Mouse (Mus musculus): ENCODE measurements around the gene Celf5. TPM values are rescaled to one million over a fixed set of nuclear protein-coding genes. Genes with fewer than 3 reads are reported as not detected.
"Not testable (repeated sequence)": the region's sequence is repeated elsewhere in the genome, so short reads cannot be mapped to it uniquely, and the experiment has no call there.

Gene Celf5
- polyA plus RNA-seq, 1 experiment from 2014 or later = 62.5 TPM

DNA sequence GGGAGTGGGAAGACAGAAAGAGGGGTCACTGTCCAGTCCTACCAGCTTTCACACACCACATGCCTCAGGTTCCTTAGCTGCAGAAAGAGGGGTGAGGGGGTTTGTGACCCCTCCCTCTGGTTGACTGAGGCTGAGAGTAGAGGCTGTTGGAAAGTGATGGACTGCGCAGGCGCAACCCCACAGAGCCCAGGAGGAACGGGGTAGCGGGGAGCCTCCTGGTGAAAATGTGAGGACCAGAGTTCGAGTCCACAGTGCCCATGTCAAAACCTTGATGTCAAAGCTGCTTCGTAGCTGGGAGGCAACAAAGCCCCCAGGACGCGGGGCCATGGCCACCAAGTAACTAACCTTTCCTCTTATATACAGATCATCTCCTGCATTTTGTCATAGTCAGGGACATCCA is 24.9 kb downstream of the Celf5 start:
- Histone ChIP-seq H3K4me1 (0 out of 2 replicates have a peak, but pooled peaks cover 4% of the 10 kb centered on the region), H3K36me3 (peaks cover 3% of the 10 kb centered on the region; the same call in 1 of the 2 replicates), H3K9me3 (replicated peaks) (no peaks in the 10 kb centered on the region), H3K4me2 (no peak overlapping the region), H3K4me3 (replicated peaks) (no peak overlapping the region), H3K27ac (replicated peaks) (no peak overlapping the region), H3K9ac (replicated peaks) (no peak overlapping the region), H3K27me3 (replicated peaks) (peaks cover 78% of the 10 kb centered on the region)
- ATAC-seq (ENCODE audit: low FRiP score) = no peak
- 88% methylated on average over 8 of the region's 8 CpGs for WGBS

DNA sequence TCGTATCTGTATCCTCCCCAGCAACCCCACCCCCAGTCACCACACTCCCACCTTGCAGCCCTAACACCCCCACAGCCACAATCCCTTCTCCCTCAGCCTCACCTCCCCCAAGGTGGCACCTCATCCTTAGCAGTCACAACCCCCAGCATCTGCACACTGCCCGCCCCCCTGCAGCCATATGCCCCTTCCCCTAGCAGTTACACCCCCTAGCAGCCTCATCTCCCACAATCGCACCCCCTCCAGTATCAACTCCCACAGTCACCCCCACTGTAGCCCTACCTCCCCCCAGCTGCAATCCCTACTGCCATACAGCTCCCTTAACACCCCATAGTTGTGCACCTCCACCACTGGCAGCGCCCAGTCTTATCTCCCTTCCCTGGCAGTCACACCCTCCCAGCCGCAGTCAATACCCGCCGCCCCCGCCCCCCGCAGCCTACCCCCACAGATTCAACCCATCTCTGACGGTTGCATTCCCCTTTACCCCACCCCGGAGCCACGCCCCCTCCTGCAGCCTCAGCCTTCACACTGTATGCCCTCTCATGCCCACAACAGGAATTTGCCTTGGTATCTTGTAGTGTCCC is 25.4 kb downstream of the Celf5 start:
- no peak overlapping the region for H3K4me2 ChIP-seq
- H3K9me3 ChIP-seq (replicated peaks) = no peaks in the 10 kb centered on the region
- peaks cover 8% of the 10 kb centered on the region; the same call in 1 of the 2 replicates for H3K4me1 ChIP-seq
- peaks cover 3% of the 10 kb centered on the region; the same call in 1 of the 2 replicates for H3K36me3 ChIP-seq
- 57% methylated on average over 12 of the region's 12 CpGs for WGBS
- no peak overlapping the region for H3K27ac ChIP-seq (replicated peaks)
- H3K27me3 ChIP-seq (replicated peaks) = peaks cover 78% of the 10 kb centered on the region
- H3K9ac ChIP-seq (replicated peaks) = no peak overlapping the region
- ATAC-seq (ENCODE audit: low FRiP score) = no peak
- H3K4me3 ChIP-seq (replicated peaks) = no peak overlapping the region

DNA sequence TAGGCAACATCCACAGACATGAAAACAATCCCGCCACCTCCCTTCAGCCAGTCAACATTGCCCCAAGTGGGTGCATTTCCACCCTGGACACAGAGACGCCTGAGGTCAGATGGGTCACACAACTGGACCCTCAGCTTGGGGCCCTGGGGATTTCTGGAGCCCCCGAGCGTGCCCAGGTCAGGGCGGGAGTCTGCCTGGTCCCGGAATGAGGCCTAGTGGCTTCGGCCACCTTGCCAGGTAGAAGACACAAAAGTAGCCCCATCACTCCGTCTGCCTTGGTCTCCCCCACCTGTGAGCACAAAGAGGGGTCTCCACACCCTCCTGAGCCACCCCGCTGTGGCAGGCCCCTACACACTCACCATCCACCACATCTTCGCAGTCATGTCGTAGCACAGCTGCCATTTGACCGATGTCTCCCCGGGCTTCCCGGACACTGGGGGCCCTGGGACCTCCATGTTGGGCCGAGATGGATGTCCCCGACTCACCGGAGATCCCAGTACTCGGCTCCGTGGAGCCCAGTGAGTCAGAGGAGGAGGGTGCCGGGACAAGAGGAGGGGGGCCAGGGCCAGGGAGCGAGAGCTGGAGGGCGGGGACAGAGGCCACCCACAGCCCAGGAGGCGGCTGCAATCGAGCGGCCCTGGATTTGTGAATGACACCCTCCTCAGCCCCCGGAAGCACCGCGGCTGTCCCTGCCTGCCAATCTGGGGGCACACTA is 27.2 kb downstream of the Celf5 start, which contains the start of gene Nfic:
Gene Nfic, minus strand, starts transcription at position 455 of the 715 bp plus-strand sequence.
- H3K27ac ChIP-seq (replicated peaks) = no peak within 1 kb of the TSS
- H3K27me3 ChIP-seq (replicated peaks) = peaks cover 82% of the 10 kb centered on the region
- H3K4me1 ChIP-seq = peaks cover 8% of the 10 kb centered on the region; the same call in 1 of the 2 replicates
- H3K4me3 ChIP-seq (replicated peaks) = no peak within 1 kb of the TSS
- H3K9me3 ChIP-seq (replicated peaks) = no peaks in the 10 kb centered on the region
- H3K36me3 ChIP-seq = no peaks in the 10 kb centered on the region
- no peak for ATAC-seq (ENCODE audit: low FRiP score)
- no peak within 1 kb of the TSS for H3K9ac ChIP-seq (replicated peaks)
- 67% methylated on average over 28 of the region's 28 CpGs for WGBS
- H3K4me2 ChIP-seq = no peak within 1 kb of the TSS

DNA sequence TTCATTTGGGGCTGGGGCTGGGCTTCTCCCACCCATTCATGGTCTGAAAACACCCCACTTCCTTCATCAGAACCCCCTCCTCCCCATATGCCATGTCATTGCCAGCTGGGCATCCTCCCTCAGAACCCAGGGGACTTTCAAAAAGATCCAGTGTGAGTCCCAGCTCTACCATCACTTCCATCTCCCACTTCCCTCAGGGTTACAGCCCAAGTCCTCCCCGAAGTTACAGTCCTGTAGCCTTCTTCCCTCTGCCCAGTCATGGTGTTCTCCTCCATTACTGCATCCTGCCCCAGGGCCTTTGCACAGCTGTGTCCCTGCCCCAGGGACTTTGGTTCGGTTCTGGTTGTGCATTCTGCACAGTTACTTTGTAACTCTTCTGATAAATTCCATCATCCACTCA is 28.4 kb downstream of the Celf5 start:
- Histone ChIP-seq H3K36me3 (no peaks in the 10 kb centered on the region), H3K27me3 (replicated peaks) (peaks cover 76% of the 10 kb centered on the region), H3K27ac (replicated peaks) (no peak overlapping the region), H3K4me3 (replicated peaks) (no peak overlapping the region), H3K4me1 (peaks cover 8% of the 10 kb centered on the region; the same call in 1 of the 2 replicates), H3K9ac (replicated peaks) (no peak overlapping the region), H3K9me3 (replicated peaks) (no peaks in the 10 kb centered on the region), H3K4me2 (no peak overlapping the region)
- no peak for ATAC-seq (ENCODE audit: low FRiP score)
- 84% methylated on average over 2 of the region's 2 CpGs for WGBS

DNA sequence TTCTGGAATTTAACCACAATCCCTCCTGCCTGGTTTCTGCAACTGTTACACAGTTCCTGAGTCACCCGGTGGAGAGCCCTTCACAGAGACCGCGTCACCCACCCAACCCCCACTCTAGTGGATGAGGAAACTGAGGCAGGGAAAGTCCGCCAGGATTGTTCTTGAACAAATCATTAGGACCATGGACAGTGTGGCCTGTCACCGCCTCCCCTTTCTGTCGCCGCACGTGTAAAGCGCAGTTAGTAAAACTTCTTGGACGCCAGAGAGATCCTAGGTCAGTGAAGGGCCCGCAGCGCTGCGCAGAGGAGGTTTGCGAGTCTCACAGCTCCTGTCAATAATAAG is 29.6 kb downstream of the Celf5 start:
- Histone ChIP-seq H3K9me3 (replicated peaks) (no peaks in the 10 kb centered on the region), H3K4me3 (replicated peaks) (no peak overlapping the region), H3K27ac (replicated peaks) (no peak overlapping the region), H3K27me3 (replicated peaks) (peaks cover 75% of the 10 kb centered on the region), H3K36me3 (no peaks in the 10 kb centered on the region), H3K4me2 (no peak overlapping the region), H3K4me1 (peaks cover 8% of the 10 kb centered on the region; the same call in 1 of the 2 replicates), H3K9ac (replicated peaks) (no peak overlapping the region)
- no peak for ATAC-seq (ENCODE audit: low FRiP score)
- WGBS = 5% methylated on average over 14 of the region's 14 CpGs

DNA sequence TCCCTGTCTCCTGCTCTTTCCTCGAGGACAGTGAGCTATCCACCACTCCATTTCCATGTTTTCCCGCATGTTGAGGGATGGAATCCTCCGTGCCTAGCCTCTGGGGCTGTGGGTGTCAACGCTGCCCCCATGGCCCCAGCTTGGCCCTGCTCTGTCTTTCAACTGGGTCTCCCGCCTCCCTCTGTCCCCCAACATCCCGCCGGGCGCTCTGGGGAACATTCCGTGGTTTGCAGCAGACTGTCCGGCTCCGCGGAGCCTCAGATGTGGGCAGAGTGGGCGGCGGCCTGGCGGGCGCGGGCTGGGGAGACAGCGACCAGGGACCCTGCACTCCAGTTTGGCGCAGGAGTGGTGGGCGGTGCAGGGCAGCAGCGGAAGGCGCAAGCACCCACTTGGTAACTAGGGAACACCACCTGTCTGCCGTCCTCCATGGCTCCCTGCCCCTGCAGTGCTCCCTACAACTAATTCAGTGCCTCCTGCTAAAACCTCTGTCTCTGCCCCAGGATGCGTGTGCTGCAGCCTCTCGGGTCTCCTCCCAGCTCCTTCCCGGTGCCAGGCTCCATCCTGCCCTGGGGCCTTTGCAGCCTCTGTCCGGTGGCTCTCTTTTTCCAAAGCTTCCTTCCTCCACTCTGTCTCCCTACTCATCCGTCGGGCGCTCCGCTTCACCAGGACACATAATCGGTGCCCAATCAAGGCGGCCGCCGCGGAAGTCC is 30.1 kb downstream of the Celf5 start:
- peaks cover 8% of the 10 kb centered on the region; the same call in 1 of the 2 replicates for H3K4me1 ChIP-seq
- 9% methylated on average over 35 of the region's 36 CpGs for WGBS
- H3K4me2 ChIP-seq = no peak overlapping the region; the same call in 1 of the 2 replicates
- no peak overlapping the region for H3K9ac ChIP-seq (replicated peaks)
- H3K36me3 ChIP-seq = no peaks in the 10 kb centered on the region
- ATAC-seq (ENCODE audit: low FRiP score) = no peak
- H3K27me3 ChIP-seq (replicated peaks) = peaks cover 70% of the 10 kb centered on the region
- 0 out of 2 replicates have a peak overlapping the region, but pooled peaks have one; percentile 4 for H3K4me3 ChIP-seq (replicated peaks)
- no peak overlapping the region for H3K27ac ChIP-seq (replicated peaks)
- no peaks in the 10 kb centered on the region for H3K9me3 ChIP-seq (replicated peaks)

DNA sequence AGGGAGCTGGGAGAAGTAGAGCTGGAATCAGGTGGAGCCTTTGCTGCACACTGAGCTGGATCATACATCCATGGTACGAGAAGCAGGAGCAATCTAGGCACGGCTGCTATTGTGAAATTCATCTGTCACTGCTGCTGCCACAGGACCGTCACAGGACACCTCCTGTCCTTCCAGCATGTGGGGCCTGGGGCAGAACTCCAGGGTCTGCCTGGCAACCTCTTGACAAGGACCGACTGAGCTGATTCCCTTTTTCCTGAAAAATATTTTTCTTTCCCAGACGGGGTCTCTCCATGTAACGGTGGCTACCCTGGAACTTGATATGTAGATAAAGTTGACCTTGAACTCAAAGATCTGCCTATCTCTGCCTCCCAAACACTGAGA is 31.2 kb downstream of the Celf5 start:
- no peaks in the 10 kb centered on the region for H3K9me3 ChIP-seq (replicated peaks)
- H3K9ac ChIP-seq (replicated peaks) = no peak overlapping the region

DNA sequence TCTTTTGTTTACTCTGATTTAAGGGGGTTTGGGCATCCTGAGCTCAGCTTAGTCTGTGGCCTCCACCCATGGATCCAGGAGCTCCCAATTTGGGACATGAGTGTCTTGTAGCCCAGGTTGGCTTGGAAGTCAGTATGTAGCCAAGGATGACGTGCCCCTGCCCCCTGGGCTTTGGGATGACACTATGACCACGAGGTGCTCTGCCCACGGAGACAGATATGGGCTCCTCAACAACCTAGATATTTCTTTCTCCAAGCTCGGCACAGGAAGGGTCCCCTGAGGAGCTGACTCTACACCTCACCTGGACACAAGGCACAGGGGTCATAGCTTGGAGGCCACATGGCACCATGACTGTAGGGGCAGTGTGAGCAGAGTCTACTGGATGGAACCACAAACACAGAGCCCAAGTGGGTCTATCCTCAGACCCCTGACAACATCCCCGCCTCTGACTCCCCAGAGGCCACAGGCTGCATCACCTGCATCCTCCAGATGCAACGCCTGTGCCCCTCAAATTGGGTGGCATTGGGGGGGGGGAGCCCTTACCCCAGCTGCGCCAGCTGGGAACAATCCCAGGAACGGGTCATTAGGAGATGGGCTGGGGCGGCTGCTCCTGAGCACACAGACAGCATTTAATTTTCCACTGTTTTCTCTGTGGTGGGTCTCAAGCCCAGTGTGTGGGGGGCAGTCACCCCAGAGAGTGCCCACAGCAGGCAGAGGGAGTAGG is 31.7 kb downstream of the Celf5 start:
- Histone ChIP-seq H3K4me2 (no peak overlapping the region), H3K27ac (replicated peaks) (no peak overlapping the region), H3K4me1 (peaks cover 8% of the 10 kb centered on the region; the same call in 1 of the 2 replicates), H3K27me3 (replicated peaks) (peaks cover 56% of the 10 kb centered on the region), H3K9me3 (replicated peaks) (no peaks in the 10 kb centered on the region), H3K9ac (replicated peaks) (no peak overlapping the region), H3K36me3 (no peaks in the 10 kb centered on the region), H3K4me3 (replicated peaks) (no peak overlapping the region)
- 58% methylated on average over 9 of the region's 9 CpGs for WGBS
- no peak for ATAC-seq (ENCODE audit: low FRiP score)

More for the DNA sequence above, 31.2 kb downstream of the Celf5 start:
- H3K4me2 ChIP-seq = no peak overlapping the region
- H3K4me3 ChIP-seq (replicated peaks) = no peak overlapping the region
- H3K27me3 ChIP-seq (replicated peaks) = peaks cover 61% of the 10 kb centered on the region
- peaks cover 8% of the 10 kb centered on the region; the same call in 1 of the 2 replicates for H3K4me1 ChIP-seq
- ATAC-seq (ENCODE audit: low FRiP score) = no peak
- no peaks in the 10 kb centered on the region for H3K36me3 ChIP-seq
- H3K27ac ChIP-seq (replicated peaks) = no peak overlapping the region
- 64% methylated on average over 6 of the region's 6 CpGs for WGBS

DNA sequence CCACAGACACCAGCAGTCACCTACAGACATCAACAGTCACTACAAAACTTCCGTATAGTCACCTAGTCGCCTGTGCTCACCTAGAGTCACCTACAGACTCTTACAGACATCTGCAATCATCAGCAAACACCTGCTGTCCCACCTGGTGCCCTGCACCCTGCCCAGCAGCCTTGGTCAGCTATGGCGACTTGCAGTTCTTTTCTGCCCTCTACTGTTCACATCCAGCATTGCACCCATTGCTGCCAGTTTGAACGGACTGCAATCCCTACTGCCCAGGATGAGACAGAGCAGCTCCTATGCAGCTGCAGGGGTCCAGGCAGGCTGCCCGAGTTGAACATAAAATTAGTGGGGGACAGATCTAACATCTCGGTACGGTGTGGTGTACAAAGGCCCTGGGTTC is 32.4 kb downstream of the Celf5 start:
- ATAC-seq (ENCODE audit: low FRiP score) = peak; percentile 75
- 2% methylated on average over 7 of the region's 7 CpGs for WGBS
- H3K27me3 ChIP-seq (replicated peaks) = peaks cover 49% of the 10 kb centered on the region

DNA sequence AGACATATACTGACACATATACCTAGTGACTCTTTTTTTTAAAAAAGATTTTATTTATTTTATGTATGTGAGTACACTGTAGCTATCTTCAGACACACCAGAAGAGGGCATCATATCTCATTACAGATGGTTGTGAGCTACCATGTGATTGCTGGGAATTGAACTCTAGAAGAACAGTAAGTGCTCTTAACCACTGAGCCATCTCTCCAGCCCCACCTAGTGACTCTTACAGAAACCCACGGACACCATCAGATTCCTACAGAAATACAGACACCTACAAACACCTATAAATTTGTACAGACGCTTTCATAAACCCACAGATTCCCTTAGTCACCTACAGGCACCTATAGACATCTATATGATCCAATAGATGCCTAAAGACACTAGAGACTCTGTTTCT is 37.0 kb downstream of the Celf5 start:
- H3K36me3 ChIP-seq; H3K9me3 ChIP-seq (replicated peaks); H3K27ac ChIP-seq (replicated peaks); H3K4me2 ChIP-seq; H3K4me3 ChIP-seq (replicated peaks); H3K9ac ChIP-seq (replicated peaks); H3K27me3 ChIP-seq (replicated peaks); ATAC-seq (ENCODE audit: low FRiP score); H3K4me1 ChIP-seq: not testable (repeated sequence)
- WGBS = 36% methylated on average over 2 of the region's 2 CpGs

More for the DNA sequence above, 32.4 kb downstream of the Celf5 start:
- Histone ChIP-seq H3K36me3 (no peaks in the 10 kb centered on the region), H3K9me3 (replicated peaks) (no peaks in the 10 kb centered on the region), H3K9ac (replicated peaks) (no peak overlapping the region), H3K27ac (replicated peaks) (no peak overlapping the region), H3K4me2 (no peak overlapping the region), H3K4me3 (replicated peaks) (no peak overlapping the region), H3K4me1 (peaks cover 8% of the 10 kb centered on the region; the same call in 1 of the 2 replicates)

DNA sequence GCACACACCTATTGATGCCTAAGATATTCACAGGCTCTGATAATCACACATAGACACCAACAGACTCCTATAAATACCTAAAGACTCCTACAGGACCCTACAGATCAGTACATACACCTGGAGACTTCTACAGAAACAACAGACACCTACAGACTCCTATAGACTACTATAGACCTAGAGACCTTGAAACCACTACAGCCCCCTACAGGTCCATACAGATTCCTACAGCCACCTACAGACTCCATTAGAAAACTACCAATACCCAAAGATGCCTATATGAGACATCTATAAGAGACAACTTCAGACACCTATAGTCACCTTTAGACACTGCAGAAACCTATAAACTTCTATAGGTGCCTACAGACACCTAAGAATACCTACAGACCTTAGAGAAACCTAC is 41.5 kb downstream of the Celf5 start:
- no peak for ATAC-seq (ENCODE audit: low FRiP score)
- no peaks in the 10 kb centered on the region for H3K4me1 ChIP-seq
- H3K9me3 ChIP-seq (replicated peaks) = no peaks in the 10 kb centered on the region
- peaks cover 6% of the 10 kb centered on the region; the same call in 1 of the 2 replicates for H3K27me3 ChIP-seq (replicated peaks)
- H3K27ac ChIP-seq (replicated peaks) = no peak overlapping the region
- no peak overlapping the region for H3K9ac ChIP-seq (replicated peaks)
- no peaks in the 10 kb centered on the region for H3K36me3 ChIP-seq
- no peak overlapping the region for H3K4me2 ChIP-seq
- H3K4me3 ChIP-seq (replicated peaks) = no peak overlapping the region
